Mouse (Mus musculus) cerebellum, adult 2 months (tissue): ENCODE results near the gene Brd3os.

Source experiments
- CTCF ChIP-seq: fragments of 200-500 bp; IDR thresholded peaks from 2 replicates; pipeline ENCODE4 v1.5.1; 2011; ENCODE audit warnings: low read depth, mild to moderate bottlenecking, control low read depth, low read length, moderate library complexity, borderline replicate concordance; ENCODE audit not compliant: insufficient read depth
- POLR2A ChIP-seq: fragments of 200-500 bp; IDR thresholded peaks from 2 replicates; pipeline ENCODE4 v1.6.1; 2011; ENCODE audit warnings: low read length, control low read depth, borderline replicate concordance; ENCODE audit not compliant: insufficient read depth

- TF ChIP-seq CTCF (no peak), POLR2A (no peak)
Observed at GRCm38 (mm10) chr2:27418577-27419070, 23.5 kb upstream of the Brd3os start.
